Mouse (Mus musculus): ENCODE measurements around the gene Hpse.

DNA sequence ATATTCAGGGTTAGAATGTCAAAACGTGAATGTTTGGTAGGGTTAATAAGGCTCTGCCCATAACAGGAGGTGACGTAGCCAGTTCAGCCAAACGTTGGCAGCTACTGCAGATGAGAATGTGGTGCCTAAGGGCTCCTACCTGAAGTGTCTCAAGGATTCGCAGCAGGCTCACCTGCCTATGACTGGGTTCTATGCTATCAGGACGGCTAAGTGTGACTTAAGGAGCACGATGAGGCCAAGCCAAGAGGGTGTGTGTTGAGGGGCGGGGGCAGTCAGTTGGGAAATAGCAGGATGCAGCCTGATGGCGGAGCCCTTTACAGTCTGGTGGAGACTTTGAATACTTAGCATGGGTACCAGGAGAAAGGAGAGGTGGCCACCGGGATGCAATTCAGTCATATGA is 67.2 kb downstream of the Hpse start:
- TF ChIP-seq POLR2A (IDR thresholded peaks at IDR 0.05; ENCODE audit: insufficient read length, low read depth) (no peak), USF1 (IDR thresholded peaks at IDR 0.05; ENCODE audit: low read depth) (no peak), MAX (IDR thresholded peaks at IDR 0.05; ENCODE audit: low read depth) (no peak), TCF3 (IDR thresholded peaks at IDR 0.05; ENCODE audit: insufficient read length, low read depth) (no peak), MYOG (IDR thresholded peaks at IDR 0.05; ENCODE audit: control insufficient read depth in 1 of 3, insufficient read depth in 1 of 3, insufficient read length in 2 of 3, low read depth in 2 of 3) (no peak), E2F4 (IDR thresholded peaks at IDR 0.05; ENCODE audit: insufficient read depth) (no peak), TCF12 (IDR thresholded peaks at IDR 0.05; ENCODE audit: insufficient read depth, poor library complexity, severe bottlenecking) (no peak), SRF (IDR thresholded peaks at IDR 0.05; ENCODE audit: control insufficient read depth, insufficient read length, low read depth) (no peak)
